Mouse (Mus musculus): ENCODE data around the gene Gm29797. TPM values are rescaled to one million over a fixed set of nuclear protein-coding genes. Genes with fewer than 3 reads are reported as not detected.

Gm29797 gene
- total RNA-seq, 2 experiments from 2014 or later, result not detected

DNA sequence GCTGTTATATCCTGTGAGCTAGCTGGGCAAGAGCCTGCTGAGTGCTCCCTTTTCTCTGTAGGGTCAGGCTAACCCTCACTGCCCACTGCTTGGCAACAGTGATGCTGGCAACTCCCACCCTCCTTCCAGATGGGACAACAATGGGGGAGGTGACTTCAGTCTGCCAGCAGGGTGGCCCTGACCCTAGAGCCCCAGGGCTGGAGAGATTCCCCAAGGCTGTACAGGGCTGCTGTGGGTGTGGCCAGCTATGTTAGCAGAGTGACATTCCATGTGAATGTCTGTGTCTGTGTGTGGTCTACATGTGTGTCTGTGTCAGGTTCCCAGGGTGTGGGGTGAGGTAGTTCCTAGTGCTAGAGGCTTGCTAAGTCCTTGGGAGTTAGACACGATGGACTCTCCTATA, 16.7 kb downstream of the Gm29797 start:
- peak; percentile 23 to 36 for DNase-seq

GRCm38 (mm10) chr2:181674934-181675333, 18.1 kb downstream of the Gm29797 start:
- no peak for DNase-seq

GRCm38 (mm10) chr2:181675454-181675853, 18.6 kb downstream of the Gm29797 start:
- peak; percentile 83 to 94 for DNase-seq

- peak in 1 of 2 experiments; percentile 27 for DNase-seq
Measured at GRCm38 (mm10) chr2:181676424-181676823, 19.6 kb downstream of the Gm29797 start.

DNA sequence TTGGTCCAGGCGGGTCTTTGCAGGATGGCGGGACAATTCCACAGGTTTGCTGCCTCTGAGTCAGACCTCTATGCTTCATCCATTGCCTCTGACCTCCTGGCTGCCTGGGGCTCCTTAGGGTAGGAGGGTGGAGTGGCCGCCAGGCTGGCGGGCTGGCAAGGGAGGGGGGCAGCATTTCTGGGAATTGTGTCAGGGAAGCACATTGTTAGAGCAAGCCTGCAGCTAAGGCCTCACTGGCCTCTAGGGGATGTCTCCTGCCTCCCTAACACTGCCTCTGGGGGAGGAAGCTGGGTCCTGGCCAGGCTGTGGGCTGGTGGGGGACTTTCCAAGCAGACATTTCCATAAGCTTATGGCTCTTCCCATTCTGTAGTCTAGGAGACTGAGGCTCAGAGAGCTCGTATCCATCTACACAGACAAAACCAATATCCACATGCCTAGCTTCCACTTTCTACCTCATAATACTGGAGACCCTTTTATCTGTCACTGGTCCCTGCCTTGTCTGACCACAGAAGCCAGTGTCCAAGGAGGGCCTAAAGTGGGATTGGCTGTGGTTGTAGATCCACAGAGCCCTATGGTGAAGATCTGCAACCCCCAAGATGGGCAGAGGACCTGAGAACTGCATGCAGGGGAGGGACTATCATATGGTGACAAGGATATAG, 20.4 kb downstream of the Gm29797 start:
- DNase-seq, result peak; percentile 59 to 88

- peak; percentile 32 to 56 for DNase-seq
Measured at GRCm38 (mm10) chr2:181677755-181678098, 20.9 kb downstream of the Gm29797 start.

- DNase-seq, result peak; percentile 81 to 88
Measured at GRCm38 (mm10) chr2:181678780-181679179, 21.9 kb downstream of the Gm29797 start.

GRCm38 (mm10) chr2:181679951-181680715, 23.3 kb downstream of the Gm29797 start, which contains the start of gene Tcea2:
TSS of gene Tcea2 (plus strand) at chr2:181680310.
- peak; percentile 79 to 84 for DNase-seq

DNA sequence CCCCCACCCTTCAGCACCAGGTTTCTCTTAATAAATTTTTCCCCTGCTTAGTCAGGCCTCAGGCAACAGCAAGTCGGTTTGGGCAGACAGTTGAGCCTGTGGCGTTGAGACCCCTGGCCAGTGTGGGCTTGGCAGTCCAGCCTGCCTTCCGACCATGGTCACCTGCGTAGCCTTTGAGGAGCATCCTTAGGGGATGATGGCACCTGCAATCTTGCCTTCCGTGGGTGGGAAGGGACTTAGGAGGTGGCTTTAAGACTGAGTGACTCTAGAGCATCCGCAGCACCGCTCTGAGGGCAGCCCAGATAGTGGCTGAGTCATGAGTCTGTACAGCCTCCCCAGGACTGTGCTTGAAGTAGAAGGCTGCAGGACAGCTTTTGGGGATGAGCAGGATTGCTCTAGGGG, 23.9 kb downstream of the Gm29797 start:
- DNase-seq, result no peak

- DNase-seq, result no peak
Measured at GRCm38 (mm10) chr2:181681978-181682377, 25.1 kb downstream of the Gm29797 start.

DNA sequence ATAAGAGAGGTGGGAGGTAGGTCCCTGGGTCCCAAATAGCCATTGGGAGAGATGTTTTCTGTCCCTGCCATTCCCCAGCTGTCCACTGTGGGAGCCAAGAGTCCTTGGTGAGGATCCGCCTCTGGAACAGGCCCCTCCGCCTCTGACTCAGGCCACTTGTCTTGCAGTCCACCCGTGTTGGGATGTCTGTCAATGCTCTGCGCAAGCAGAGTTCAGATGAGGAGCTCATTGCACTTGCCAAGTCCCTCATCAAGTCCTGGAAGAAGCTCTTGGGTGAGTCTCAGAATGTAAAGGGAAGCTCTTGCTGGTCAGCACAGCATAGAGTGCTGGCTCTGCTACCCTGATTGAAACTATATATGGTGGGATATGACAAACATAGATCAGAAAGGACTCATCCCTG, 26.5 kb downstream of the Gm29797 start:
- no peak for DNase-seq

GRCm38 (mm10) chr2:181684713-181685112, 27.9 kb downstream of the Gm29797 start:
- DNase-seq, result peak in 1 of 2 experiments; percentile 3

DNA sequence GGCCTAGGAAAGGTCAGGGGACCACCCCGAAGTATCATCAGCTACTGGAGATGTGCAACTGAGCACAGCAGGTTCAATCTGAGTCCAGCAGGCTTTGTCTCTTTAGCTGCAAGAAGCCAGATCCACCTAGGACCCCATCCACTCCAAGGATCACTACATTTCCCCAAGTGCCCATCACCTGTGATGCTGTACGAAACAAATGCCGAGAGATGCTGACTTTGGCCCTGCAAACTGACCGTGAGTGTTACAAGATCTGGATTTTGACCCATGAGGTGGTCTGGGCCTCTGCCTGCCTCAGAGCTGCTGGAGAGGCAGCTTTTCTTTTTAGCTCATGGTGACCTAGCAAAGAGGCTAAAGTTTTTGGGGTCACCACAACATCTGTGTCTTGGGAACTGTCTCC, 28.9 kb downstream of the Gm29797 start:
- peak in 1 of 2 experiments; percentile 0 for DNase-seq

DNA sequence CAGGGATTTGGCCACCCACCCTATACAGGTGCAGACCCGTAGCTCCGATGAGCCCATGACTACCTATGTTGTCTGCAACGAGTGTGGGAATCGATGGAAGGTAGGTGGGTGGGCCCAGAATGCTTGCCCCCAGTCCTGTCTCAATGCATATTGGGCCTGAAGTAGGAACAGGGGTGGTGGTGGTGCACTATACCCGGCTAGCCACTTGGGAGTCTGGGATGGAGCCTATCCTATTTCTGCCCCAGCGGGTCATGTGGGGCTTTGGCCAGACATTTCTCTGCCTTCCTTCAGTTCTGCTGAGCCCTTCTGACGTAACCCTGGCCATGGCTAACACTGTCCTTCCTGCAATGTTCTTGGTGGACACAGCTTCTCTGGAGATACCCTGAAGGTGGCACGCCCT, 30.8 kb downstream of the Gm29797 start:
- DNase-seq, result no peak

DNA sequence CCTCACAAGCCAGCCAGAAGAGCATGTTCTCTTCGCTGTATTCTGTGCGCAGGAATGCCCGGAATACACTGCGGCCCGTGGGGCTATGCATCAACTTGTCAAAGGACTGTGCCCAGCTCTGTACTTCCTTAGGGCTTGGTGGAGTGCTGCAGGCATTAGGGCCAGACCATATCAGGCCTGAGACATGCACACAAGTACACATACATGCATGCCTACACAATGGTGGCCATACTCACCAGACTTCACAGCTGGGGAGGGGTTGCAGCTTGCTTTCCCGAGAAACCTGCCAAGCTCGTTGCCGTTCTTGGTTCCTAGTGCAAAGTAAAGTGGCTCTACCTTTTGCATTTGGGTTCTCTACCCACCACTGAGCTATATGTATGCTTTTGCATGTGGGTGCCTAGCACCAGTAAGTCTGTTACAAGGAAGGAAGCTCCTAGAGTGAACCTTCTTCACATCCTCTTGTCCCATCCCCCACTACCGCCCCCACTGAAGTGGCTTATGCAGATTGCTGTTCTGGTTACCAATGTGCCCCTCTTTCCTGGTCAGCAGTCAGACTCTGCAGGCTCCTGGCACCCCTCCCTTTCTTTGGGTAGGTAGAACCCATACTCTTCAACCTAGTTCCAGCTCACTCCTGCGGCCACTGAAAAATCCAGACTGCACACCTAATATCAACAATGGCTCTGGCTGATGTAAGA, 32.8 kb downstream of the Gm29797 start:
- DNase-seq, result no peak

DNA sequence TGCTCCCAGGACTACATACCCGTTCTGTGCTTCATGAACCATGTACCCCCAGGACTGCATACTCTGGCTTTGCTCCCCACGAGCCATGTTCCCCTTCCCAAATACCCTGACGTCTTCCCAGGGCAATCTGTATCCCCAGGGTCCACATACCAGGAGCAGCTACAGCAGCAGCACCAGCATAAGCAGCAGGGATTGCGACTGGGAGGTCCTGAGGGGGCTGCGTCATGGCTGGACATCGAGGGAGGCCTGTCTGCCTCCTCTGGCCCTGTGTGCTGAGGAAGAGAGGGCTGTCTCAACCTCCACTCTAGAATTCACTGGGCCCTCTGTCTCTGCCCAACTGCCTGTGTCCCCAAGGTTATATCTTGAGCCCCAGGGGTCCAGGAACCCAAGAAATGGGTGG, 34.2 kb downstream of the Gm29797 start:
- DNase-seq, result no peak

GRCm38 (mm10) chr2:181691571-181691970, 34.7 kb downstream of the Gm29797 start:
- DNase-seq, result peak in 1 of 2 experiments; percentile 32

GRCm38 (mm10) chr2:181692304-181692703, 35.5 kb downstream of the Gm29797 start:
- DNase-seq, result no peak

DNA sequence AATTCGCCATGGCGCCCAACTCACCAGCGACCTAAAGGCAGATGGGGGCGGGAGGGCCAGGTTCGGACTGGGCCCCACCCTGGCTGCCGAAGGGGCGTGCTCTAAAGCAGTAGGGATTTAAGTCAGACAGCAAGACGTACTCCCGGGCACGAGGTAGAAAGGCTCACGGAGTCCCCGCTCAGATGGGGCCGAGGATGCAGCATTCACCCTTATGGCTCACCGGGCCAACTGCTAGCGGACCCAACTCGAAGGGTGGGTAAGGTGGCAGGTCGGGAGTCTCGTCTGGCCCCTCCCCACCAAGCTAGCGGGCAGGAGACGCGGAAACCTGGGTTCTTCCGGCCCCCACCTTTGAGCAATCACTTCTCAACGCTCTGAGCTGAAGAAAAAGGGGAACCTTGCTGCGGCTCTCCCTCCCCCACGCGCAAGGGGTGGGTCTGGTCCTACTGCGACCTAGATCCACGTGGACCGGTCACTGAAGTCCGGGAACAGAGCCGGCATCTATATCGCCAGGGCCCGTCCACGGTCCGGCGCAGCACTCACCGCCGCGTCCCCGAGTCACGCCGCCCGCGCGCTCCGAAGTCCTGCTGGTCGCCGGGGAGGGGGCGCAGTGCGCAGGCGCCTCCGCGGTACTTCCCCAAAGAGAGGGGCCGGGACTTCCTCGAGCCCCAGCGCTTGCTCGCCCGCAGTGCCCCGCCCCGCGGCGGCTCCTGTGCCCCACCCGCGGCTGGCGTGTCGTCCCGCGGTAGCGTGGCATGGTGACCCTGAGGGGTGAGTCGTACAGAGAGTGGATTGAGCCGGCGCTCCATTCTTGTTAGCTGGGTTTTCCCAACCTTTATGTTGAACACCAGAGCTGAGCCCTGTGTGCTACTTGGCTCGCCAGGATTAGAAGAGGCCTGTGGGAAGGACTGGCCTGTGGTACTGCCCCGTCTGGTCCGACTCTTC, 36.8 kb downstream of the Gm29797 start, which contains the start of gene Rgs19:
Gene Rgs19 (minus strand): TSS at position 639 of the 942 bp plus-strand sequence.
- peak; percentile 84 to 93 for DNase-seq

- no peak for DNase-seq
Measured at GRCm38 (mm10) chr2:181694581-181694980, 37.7 kb downstream of the Gm29797 start.

GRCm38 (mm10) chr2:181695776-181696175, 38.9 kb downstream of the Gm29797 start:
- no peak for DNase-seq

Measured in heart, adult 18-20 months (tissue).